Mouse (Mus musculus): ENCODE measurements around the gene Lmbrd1.
A peak's percentile ranks its signal among the peaks of the same experiment; 100 is the strongest.
"Not testable (repeated sequence)": the region's sequence is repeated elsewhere in the genome, so short reads cannot be mapped to it uniquely, and the experiment has no call there.

Gene Lmbrd1

DNA sequence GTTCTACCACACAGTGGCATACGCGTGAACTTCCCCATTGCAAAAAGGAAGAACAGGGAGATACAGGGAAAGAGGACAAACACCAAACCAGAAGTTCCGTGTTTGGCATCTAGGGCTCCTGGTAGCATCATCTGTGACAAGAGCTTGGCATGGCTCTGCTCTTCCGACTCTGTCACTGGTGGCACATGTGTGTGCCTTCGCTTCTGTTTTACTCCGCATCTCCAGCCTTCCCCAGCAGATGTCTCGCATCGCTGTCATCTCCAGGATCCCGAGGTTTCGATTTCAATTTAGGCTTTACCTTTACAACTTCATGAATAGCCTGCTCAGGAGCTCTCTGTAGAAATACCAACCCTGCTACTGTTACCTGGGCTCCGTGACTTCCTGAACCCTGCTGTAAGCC, 51.4 kb downstream of the Lmbrd1 start:
- no peak for DNase-seq (ENCODE audit: low spot score)

DNA sequence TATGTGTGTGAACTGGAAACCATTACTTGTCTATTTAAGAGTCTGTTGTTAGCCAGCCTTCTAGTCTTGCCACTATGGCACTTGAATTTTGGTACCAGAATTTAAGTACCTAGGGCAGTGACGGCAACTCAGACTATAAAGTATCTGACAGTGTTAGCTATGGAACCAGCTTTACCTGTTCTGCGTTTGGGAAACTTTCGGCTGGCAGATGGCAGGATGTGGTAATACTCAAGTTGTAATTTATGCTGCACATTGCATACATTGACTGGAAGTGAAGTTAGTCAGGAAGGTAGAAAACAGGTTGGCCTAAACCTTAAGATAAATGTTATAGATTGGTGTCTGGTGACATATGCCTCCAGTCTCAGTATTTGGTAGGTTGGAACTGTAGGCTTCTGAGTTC, 53.9 kb downstream of the Lmbrd1 start:
- DNase-seq (ENCODE audit: low spot score): no peak

DNA sequence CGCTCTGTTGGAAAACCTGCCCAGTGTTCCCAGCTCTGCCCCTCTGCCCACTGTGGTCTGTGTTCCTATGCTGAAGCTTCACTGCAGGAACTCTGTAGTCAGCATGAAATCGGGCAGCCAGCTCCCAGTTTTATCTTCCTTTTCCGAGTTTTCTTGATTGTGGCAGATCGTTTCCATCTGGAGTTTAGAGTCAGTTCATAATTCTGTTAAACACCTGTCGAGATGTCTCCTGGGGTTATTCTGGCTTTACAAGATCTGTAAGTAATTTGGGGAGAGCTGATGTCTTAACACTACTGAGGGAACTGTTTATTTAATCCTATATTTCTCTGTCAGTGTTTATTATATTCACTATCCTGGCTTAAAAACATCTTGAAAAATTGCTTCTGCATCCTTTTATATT, 56.4 kb downstream of the Lmbrd1 start:
- peak; percentile 20 for DNase-seq (ENCODE audit: low spot score)

DNA sequence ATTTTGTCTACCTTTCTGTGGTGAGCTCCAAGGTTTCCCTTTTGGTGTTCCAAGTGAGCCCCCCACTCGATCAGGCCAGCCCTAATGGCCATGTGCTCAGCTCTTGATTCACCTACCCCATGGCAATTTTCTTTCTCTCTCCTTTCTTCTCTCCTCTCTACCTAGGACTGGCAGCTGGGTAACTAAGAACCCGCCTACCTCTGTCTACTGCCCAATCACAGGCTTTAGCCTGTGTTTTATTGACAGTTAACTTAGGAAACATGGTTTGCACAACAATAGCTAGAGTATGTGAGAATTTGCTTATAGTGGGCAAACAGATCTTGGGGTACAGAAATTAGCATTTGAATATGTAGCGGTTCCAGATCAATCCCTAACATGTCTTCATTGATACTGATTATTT, 62.5 kb downstream of the Lmbrd1 start:
- DNase-seq (ENCODE audit: low spot score): no peak

DNA sequence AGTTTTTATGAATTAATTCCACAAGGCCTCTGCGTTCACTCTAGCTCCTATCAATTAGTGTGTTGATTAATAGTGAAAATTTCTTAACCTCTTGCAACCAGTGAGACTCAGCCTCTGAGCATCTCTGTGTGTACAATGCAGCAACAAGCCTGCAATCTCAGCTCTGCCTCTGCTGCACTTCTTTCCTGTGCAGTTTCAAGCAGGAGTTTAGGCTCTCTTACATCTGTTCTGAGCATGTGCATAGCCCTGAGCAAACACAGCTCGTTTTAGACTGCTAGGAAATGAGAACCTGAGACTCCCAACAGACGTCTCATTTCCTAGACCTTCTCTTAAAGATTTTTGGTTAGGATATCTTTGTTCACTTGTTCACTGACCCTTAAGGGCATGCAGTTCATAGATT, 63.1 kb downstream of the Lmbrd1 start:
- no peak for DNase-seq (ENCODE audit: low spot score)

DNA sequence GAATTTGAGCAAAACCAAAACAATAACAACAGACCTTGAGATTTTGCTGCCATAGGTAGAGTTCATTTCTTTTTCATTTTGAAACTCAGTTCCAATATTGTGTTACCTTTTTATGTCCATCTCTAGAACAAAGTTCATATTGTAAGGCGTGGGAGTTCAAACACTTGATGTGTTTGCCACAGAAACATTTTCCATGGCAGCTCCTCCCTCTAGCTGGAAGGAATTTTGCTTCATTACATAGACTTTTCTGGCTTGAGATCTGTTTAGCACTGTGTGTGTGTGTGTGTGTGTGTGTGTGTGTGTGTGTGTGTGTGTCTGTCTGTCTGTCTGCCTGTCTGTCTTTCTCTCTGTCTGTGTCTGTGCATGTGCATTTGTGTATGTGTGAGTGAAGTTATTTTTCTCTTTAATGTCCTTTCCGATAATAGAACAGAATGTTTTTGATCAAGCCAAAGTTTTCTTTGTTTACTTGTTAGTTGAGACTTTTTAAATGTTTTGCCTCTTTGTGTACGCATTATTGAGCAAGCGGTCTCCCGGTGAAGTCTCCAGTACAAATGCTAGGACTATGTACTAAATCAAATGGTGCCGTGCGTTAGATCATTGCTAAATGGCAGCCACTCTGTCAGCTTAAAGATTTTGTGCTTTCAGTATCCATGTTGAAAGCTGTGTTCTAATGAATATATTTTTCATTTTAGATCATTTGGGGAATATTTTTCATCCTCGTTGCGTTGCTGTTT, 64.9 kb downstream of the Lmbrd1 start:
- DNase-seq (ENCODE audit: low spot score): no peak

DNA sequence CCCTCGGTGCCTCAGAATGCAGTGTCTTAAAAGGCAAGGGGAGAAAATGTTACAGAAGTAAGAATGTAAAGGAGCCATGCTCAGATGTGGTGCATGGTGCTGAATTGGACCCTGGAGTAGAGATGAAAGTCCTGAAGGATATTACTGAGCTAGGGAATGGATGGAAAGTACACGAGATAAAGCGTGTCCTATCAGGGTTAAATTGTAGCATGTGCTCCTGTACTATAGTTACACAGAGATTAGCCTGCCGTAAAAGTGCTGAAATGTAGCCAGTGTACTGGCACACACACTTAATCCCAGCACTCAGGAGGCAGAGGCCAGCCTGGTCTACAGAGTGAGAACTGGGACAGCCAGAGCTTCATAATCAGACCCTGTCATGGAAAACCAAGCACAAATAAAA, 74.3 kb downstream of the Lmbrd1 start:
- no peak for DNase-seq (ENCODE audit: low spot score)

DNA sequence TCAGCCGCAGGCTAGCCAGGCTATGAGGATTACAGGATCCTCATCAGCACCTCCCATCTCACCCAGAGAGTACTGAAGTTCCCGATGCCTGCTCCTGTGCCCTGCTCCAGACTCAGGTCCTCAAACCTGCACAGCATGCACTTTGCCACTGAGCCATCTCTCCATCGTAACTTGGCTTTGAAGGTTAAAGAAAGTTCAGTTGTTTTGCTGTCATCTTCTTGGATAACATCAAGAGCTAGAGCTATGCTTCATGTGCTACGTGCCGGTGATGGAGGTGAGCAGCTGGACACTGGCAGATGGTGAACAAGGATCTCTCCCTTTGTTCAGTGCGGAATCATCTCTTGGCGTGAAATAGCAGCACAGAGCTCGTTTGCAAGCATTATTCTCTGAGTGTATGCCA, 80.1 kb downstream of the Lmbrd1 start:
- no peak for DNase-seq (ENCODE audit: low spot score)

DNA sequence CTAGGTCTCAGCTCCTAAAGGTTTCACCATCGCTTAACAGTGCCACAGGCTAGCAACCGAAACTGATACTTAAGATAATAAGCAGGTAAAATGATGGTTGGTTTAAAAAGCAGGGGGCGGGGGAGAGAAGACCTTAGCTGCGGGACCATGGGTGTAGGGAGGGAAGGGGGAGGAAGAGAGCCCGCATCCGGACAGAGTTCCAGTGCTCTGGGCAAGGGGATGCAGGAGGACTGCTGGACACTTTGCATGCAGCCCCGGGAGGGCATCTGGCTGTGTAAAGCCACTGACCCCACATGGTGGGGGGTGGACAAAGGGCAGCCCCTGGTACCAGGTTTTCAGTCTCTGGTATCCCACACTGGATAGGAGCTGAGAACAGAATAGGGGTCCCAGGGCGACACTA, 88.0 kb downstream of the Lmbrd1 start:
- no peak for DNase-seq (ENCODE audit: low spot score)

DNA sequence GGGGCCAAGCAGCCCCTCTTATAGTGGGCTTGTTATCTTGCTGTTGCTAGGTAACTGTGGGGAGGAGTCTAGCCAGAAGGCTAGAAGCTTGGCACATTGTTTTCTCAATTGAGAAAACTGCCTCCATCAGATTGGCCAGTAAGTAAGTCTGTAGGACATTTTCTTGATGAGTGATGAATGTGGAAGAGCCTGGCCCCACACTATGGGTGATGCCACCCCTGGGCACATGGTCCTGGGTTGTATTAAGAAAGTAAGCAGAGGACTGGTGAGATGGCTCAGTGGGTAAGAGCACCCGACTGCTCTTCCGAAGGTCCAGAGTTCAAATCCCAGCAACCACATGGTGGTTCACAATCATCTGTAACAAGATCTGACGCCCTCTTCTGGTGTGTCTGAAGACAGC, 88.8 kb downstream of the Lmbrd1 start:
- DNase-seq (ENCODE audit: low spot score): not testable (repeated sequence)

DNA sequence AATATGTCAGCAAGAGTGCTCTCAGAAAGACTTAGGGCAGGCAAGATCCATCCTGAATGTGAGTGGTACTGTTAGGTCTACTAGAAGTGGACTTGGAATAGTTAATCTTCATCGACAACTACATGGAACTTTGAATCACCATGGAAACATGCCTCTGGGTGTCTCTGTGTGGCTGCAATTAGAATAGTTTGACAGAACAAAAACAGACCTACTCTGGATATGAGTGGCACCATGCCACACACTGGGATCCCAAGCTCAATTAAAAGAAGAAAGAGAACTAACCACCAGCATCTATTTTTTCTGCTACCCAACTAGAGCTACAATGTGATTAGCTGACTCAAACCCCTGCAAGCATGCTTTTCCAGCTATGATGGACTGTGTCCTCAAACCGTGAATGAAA, 95.2 kb downstream of the Lmbrd1 start:
- no peak for DNase-seq (ENCODE audit: low spot score)

DNA sequence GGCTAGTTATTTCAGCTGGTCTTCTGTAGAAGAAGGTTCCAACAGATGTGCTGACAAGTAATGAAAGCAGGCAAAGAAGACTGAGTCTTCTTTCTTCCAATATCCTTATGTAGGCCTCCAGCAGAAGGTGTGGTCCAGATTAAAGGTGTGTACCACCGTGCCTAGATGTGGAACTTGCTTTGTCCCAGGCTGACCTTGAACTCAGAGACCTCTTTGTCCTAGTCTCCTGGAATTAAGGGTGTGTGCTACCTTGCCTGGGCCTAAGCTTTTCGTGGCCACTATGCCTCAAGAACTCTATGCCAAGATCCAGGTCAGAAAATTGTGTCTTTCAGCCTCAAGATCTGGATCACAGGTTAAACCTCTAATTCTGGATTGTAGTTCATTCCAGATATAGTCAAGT, 98.1 kb downstream of the Lmbrd1 start:
- DNase-seq (ENCODE audit: low spot score): no peak

DNA sequence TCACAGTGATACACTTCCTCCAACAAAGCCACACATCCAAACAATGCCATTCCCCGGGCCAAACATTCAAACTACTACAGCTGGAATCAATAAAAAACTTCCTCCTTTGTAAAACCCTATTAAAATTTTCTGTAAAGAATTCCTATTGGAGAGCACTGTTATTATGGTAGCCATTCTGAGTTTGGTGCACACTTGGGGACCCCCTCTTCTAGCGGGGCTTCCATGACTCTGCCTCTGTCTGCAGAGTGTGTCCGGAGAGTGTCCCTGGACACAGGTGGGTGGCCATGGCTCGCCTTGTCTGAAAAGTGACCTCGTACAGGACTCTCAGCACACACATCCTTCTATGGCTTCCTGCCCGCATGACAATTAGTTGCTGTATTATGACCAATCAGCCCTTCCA, 114.7 kb downstream of the Lmbrd1 start:
- DNase-seq (ENCODE audit: low spot score): no peak

DNA sequence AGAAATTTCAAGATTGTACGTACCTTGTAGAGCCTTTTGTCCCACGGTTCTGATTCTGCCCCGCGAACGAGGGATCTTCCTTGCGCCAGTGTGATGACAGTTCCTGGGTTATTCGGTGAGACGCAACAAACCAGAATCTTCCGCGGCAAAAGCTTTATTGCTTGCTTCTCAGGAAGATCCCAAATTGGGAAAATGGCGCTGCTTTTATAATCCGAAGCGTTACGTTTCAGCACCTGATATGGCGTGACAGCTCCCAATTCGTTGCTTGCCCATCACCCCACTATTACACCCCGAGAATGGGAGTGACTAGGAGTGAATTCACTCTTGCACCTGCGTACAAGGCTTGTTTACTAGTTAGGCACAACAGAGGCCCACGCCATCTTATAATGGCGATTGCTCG, 129.5 kb downstream of the Lmbrd1 start:
- DNase-seq (ENCODE audit: low spot score): not testable (repeated sequence)

Data from embryo, embryonic 10.5 days (tissue).